Mouse (Mus musculus): ENCODE measurements around the gene Pfdn4.
"Not testable (repeated sequence)": the region's sequence is repeated elsewhere in the genome, so short reads cannot be mapped to it uniquely, and the experiment has no call there.

Pfdn4 gene

DNA sequence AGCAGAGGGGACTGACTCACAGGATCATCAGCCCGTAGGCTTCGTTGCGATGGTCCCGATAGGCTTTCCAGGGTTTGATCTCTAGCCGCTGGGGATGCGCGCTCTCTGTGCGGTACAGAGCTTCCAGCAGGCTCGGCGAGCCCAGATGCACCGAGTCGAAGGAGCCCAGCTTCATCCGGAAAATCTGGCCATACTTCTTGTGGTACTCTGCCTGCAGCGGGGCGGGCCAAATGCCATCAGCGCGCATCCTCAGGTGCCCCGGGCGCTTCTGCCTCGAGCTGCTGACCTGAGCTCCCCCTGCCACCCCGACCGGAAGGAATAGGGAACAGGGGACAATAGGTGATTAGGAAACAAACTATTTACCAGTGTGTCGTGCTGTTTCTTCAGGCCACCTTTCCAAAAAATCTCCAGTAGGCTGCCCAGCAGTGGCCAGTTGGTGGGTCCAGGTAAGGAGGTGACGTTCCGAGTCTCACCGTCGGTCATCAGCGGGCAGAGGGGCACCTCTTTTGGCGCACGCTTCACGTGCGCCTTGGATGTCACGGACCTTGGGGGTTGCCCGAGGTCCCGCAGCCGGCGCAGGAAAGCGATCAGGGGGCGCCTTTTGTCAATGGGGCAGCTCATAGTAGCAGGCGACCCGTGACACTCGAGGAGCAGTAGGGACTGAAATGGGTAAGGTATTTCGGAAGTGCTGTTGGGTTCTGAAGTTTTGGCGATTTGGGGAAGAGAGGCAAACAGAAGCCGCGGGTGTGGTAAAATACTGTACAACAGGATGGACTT is at the start of gene Pfdn4:
TSS of gene Pfdn4 (plus strand) at position 275 of the 777 bp plus-strand sequence.
- DNase-seq: no peak

DNA sequence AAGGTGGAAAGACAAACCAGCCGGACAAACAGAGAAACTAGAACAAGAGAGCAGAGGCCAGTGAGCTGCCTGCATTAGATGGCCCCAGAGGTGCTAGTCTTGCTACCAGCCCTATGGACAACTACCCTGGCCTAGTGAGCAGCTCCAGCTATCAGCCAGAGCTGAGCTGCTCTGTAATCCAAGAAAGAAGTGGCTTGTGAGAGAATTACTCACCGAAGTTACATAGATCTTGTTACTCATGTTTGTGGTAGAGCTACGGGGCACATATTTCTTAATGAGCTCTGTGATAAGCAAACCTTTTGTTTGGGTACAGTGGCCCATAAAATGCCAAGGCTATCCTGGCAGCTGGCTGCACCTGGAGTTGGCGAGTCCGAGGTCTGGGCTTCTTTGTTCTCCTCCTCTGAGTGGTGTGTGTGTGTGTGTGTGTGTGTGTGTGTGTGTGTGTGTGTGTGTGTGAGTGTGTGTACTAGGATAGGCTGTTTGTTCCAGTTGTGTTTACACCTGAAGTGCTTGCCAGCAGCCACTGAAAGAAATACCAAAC is 49.3 kb upstream of the Pfdn4 start:
- DNase-seq: no peak

DNA sequence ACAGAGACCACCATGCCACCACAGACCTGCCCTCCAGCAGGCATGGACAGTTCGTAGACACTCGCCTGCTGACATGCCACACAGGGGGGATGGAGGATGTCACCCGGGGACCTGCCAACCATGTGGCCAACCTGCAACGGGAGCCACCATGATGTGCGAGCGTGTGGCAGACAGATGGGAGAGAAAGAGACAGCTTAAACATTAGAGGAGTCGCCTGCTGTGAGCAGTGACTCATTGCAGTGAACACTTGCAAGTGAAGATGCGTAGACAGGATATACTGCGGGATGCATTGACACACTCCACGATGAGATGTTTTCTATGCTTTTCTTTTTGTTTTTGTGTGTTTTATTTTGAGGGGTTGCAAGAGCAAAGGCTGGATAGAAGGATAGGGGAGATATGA is 48.6 kb upstream of the Pfdn4 start:
- DNase-seq: no peak

DNA sequence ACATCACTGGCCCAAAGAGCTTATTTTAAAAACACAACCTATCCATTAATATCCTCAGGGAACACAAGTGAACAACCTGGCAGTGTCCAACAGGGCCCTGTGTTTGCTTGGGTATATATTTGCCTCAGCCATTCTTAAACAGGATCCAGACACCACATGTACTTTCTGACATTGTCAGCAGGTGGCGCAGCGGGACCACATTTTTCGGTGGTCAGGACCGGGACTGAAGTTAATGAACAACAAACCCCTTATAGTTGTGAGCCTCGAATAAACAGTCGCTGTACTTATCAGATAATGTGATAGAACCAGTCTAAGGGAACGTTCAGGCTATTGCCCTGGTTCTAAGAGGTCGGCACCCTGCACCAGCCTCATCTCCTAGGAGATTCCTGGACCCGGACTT is 45.3 kb upstream of the Pfdn4 start:
- DNase-seq: peak; percentile 78 to 93

DNA sequence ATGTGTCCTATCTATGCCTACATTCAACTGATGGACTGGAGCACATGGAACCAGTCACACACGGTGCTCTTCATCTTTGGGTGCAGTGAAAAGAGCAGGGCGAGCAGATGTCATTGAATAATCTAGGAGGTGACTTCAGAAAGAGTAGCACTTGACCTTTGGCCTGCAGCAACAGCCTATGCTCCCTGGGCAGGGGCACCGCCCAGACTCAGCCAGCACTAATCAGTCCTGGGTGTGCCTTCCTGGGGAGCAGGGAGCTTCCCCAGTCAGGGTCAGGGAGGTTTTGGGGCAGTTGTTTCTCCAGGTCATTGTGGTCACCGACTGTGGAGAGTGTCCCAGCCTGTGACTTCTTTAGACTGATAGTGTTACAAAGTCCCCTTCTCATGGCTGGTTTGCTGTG is 42.4 kb upstream of the Pfdn4 start:
- DNase-seq: not testable (repeated sequence)

DNA sequence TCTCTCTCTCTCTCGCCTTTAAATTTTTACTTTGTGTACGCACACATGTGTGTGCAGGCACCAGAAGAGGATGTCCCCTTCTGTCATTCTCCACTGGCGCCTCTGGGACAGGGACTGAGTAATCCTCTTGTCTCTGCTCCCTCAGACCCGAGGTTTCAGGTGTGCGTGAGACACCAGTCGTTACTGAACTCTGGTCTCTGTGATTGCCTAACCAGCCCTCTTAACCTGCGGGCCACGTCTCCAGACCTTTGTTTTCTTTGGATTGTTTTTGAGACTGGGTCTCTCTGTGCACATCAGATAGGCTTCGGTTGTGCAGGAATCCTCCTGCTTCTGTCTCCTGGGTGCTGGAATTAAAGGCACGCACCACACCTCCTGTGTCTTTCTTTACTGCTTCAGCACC is 37.0 kb upstream of the Pfdn4 start:
- no peak for DNase-seq

DNA sequence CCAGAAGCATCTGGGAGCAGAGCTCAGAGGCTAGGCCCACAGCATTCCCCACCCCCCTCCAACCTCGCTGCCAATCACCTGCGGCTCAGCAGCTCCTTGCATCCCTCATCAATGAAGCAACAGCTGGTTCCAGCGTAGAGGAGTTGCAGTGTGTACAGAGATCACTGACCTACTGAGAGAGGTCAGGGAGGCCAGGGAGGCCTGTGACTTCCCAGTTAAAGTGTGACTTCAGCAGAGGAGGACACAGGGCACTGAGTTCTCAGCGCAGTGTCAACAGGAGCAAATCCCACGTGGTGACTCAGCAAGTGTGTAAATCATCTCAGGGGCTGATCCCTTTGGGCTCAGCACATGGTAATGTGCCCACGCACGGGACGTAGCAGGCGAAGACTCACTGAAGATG is 36.4 kb upstream of the Pfdn4 start:
- DNase-seq: peak; percentile 83 to 85

DNA sequence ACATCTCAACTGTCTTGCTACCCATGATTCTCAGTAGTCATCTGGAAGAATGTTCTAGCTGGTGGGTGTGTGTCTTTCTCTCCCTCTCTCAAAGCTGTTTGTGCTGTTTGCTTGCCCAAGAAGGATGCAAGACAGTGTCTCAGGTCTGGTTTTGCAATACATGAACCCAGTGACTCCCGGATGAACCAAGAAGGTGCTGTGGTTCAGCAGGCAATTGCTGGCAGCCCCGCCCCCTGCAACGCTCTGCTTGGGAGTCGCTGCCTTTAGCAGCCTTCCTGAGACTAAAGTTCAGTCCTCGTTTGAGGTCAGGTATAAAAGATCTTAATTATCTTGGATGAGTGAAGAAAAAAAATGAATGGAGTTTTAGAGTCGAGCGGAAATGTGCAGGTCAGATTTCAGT is 34.6 kb upstream of the Pfdn4 start:
- peak; percentile 86 to 87 for DNase-seq

DNA sequence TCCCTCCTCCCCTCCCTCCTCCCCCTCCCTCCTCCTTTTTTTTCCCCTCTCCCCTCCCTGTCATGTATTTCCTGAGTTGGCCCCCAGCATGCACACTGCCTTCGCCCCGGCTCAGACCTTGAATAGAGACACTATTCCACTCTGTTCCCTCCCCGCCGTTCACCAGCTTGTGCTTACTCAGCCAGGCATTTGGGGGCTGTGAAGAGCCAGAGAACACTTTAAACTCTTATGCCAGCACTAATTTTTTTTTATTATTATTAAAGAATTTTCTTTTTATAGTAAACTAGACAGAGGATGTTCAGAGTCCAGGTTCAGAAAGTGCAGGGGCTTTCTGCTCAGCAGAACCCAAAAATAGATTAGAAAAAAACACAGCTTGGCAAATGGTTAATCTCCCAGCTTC is 31.4 kb upstream of the Pfdn4 start:
- peak; percentile 76 to 77 for DNase-seq

DNA sequence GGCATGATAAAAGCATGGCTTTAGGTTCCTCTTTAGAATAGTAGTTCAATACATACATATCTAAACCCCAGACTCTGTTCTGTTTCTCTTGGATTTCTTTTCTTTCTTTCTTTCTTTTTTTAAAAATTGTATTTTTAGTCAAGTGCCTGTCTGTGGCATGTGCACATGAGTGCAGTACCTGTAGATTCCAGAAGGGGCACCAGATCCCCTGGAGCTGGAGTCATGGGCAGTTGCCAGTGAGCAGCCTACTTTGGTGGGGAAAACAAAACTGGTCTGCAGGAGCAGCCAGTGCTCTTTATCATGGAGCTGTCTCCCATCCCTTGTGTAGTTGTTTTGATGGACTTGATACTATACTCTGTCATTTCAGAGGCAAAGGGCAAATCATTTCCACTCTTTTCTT is 28.2 kb upstream of the Pfdn4 start:
- DNase-seq: peak in 1 of 2 experiments; percentile 55

DNA sequence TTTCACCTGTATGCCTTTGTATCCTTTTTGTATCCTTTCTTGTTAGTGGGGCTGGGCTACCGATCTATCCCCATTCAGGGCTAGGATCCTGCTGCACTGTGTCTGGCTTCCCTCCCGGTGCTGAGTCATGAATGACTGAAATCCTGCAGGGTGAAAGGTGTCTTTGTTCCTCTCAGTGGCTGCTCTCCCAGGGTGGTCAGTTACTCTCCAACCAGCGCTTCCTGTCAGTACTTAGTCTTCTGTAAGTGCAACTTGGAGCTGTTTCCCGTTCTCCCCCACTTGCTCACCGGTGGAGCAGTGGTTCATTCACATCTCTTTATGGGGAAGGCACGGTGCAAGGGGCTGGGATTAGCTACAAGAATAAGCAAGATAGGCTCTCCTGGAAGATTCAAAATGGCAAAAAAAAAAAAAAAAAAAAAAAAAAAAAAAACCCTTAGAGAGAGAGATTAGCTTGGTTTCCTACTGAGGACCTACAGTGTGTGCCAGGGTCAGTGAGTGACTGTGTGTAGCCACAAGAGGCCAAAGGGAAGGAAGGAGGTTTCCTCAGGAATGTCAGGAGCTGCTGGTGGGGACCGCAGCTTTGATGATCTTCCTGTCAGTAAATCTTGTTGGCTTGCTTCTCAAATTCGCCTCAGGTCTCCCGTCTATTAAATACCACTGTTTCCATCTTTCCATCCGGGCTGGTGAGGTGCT is 26.5 kb upstream of the Pfdn4 start:
- peak; percentile 90 to 94 for DNase-seq

DNA sequence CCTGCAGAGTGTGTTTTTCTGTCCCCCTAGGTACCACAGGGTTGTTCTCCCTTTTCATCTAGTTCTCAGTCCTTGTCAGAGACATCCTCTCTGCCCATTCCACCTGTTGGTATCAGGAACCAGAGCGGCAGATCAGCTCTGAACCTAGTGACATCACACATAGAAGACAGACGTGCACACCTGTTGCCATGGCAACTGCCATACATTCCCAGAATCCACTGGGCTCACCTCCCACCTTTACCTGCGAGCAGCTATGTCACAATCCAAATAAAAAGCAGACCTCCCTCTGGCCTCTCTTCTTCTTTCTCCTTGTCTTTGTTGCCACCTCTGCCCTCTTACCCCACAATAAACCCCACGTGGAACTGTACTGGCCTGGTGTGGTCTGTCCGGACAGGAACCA is 25.6 kb upstream of the Pfdn4 start:
- DNase-seq: no peak

DNA sequence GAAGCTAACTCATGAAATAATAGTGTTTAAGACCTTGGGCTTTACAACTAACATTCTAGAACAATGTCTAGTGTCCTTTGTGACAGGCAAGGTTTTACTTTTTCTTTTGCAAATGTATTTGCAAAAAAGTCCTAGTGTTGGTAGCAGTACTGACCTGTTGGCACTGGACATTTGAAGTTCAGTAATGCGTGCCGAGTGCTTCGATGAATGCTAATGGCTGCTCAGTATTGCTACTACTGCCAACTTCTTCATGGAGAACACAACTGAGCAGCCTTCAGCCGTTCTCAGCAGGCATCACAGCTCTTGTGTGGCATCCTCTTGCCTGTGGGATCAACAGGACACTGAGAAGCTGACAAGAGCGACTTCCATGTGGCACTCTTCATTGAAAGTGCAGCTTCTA is 22.1 kb upstream of the Pfdn4 start:
- no peak for DNase-seq

DNA sequence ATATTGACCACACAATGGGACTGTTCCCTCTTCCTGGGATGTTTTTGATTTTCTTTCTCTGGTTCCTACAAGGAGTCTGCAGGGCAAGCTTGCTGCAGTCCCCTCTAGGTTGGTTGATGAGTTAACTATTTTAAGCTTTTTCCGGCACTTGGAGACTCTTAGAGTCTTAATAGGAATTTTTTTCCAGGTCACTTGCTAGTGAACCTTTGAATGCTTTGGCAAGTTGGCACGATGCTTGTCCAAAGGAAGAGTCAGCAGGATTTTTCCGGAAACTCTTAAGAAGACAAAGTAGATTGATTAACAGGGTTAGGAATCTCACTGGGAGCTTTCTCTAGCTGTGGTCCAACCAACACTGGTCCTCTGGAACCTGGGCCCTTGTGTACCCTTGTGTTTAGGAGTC is 21.1 kb upstream of the Pfdn4 start:
- DNase-seq: peak; percentile 72 to 90

DNA sequence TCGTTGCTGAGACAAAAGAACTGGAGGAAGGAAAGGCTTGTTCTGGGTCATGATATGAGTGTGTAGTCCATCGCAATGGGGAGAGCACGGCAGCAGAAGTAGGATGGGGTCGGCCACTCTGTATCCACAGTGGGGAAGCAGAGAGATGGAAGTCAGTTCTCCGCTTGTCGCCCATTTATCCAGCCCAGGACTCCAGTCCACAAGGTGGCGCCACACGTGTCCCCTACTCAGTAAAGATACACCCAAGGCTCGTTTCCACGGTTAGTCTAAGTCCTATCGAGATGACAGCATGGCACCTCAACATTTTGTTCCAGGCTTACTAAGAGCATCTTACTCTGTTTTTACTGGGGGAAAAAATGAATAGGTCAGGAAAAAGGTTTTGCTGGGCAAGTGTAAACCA is 20.0 kb upstream of the Pfdn4 start:
- DNase-seq: no peak

DNA sequence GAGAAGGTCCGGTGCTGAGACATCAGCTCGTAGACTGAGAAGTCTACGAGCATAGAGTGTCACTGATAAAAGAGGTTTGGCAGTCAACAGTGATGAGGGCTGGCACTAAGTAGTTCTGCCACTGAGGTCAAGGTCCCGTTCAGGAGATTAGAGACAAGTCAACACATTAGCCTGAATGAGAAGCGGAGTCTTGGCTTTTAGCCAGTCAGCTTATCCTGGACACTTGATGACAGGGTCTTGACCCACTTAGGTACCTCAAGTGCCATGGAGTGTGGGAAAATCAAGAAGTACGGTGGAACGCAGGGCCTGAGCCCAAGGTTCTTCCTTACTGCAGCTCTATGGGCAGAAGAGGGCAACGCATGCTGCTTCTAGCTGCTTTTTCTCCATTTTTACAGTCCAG is 19.6 kb upstream of the Pfdn4 start:
- DNase-seq: no peak

DNA sequence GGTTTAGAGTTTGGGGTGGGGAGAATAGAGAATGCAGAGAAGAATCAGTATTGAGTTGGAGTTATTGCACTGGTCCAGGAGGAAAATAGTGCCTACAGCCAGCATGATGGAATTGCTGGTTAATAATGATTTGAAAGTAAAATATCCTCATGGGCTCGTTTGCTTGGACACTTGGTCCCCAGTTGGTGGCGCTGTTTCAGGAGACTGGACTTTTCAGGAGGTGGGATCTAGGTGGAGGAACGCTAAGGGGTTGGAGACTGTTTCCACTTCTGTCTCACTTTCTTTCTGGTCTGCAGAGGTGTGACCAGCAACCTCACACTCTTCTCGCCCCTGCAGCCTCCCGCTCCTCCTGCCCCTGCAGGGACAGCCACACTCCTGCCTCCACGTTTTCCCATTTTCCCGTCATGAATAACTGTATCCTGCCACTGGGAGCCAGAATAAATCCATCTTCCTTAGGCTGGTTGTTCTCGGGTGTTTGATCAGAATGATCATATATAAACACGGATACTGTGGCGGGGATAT is 14.1 kb upstream of the Pfdn4 start:
- DNase-seq: no peak

DNA sequence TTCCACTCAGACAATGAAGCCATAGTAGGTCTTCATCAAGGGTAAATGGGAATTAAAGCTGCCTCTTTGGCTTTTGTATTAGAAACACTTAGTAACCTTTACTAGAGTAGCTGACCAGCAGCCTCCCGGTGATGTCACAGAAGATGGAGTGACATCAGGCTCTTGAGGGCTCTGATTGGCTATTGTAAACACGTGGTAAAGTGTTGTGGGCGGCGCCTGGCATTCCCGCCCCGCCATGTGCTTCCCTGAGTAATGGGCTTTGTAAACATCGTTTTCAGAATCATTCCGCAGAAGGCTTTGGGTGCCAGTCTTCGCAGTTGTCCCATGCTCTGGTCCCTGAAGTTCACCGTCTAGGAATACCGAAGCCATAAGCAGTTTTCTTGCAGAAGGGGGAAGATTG is 12.3 kb upstream of the Pfdn4 start:
- DNase-seq: no peak

DNA sequence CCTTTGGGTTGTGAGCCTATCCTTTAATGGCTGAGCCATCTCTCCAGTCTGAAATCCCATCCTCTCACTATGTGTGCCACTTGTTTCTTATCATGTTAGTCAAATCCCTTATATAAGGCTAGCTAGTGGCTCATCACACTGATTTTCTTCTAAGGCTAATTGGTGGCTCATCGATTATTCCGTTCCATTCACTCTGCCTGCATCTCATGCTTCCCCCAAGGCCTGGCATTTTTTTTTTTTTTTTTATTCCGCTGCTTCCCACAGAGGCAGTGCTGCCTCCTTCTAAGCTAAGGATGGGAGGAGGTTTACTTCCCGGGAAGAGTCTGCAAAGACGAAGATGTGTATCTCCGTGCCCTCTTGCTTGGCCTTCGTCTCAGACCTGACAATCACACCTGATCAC is 9.0 kb upstream of the Pfdn4 start:
- no peak for DNase-seq

DNA sequence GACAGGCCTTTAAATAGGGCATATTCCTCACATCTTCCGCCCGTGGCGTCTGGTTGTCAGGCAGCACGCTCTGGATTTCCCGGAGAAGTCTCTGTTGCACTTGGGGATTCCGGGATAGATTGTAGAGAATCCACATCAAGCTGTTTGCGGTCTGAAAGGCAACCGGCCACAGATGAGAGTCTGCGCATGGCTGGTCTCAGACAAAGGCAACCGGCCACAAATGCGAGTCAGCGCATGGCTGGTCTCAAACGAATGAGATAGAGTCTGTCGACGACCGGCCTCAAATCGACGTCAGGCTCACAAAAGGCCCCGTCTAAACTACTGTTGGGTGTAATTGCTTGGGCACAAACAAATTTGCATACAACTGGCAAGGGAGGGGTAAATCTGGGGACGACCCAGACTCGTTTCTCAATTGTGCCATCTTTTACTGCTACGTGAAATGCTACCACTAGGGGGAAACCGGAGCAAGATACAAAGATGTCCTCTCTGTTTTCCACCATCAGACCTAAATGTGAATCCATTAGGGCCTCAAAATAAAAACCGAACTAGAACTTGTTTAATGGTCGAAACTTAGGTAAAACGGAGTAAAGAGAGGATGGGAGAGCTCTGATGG is 8.2 kb upstream of the Pfdn4 start:
- no peak for DNase-seq

DNA sequence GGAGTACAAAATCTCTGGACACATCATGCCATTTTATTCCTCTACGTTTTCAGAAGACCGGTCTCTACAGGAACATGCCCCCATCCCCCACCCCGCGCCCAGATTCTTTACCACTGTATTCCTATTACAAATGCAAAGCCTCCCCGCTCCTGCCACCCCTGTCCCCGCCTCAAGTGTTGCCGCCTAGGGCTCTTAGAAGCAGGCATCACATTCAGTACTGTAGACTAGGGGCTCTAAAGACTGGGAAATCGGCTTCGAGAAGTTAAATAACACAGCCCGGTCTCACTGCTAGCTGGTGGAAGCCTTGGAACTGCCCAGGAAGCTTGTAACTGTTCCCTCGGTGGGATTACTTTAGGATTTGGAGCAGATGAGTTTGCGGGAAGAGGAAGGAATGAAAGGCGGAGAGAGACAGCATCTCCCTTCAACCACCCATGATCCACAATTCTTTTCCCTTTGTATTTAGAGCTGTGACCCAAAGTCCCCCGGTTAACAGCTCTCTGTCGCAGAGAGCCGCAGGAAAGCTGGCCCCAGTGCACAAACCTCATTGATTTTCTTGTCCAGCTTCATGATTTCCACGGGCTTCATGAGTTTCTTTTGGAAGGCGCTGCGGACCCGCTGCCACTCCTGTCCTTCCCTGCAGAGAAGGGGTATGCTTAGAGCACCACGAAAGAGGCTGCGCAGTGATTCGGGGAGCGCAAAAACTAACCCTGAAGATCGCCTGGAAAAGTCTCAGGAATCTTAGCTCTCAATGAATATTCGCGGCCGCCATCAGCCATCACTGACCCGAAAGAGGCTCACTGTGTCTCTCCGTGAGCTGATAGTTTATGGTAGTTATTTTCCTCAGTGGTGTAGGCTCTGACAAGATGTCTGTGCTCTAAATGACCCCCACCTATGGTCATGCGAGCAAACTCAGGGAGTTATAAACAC is 1.2 kb upstream of the Pfdn4 start:
- DNase-seq: no peak

DNA sequence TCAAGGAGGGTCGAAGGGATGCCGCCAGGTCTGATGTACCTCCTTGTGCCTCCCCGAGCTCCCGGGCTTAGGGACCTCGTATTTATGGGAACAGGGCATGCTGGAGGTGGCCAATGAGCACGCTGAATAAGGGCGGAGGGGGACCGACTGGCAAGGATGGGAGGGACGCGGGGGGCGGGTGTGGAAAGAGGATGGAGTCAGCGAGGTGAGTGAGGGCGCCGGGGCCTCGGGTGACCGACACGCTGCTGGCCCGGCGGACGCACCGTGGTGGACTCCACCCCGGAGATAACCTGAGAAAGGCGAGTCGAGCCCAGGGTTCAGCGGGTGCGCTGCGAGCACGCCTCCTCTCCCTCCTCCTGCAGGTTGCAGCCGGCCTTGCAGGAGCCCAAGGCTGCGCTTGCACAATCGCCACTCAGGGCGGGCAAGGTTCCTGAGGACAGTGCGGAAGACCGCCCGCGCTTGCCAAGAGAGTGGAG is 901 bp downstream of the Pfdn4 start, which contains the start of gene Cyp24a1:
TSS of gene Cyp24a1 (minus strand) at position 55 of the 476 bp plus-strand sequence.
- peak; percentile 84 to 88 for DNase-seq
